Mouse (Mus musculus) megakaryocyte-erythroid progenitor cell, adult 5-6 weeks (primary cell): ENCODE data around the gene Edaradd. TPM values are rescaled to one million over a fixed set of nuclear protein-coding genes. Genes with fewer than 3 reads are reported as not detected.

Experiments
- ATAC-seq: replicated peaks from 2 replicates; pipeline ENCODE4 v1.8.0; 2016; ENCODE audit warnings: mild to moderate bottlenecking, inconsistent platforms; ENCODE audit not compliant: severe bottlenecking, poor library complexity, low FRiP score, low TSS enrichment
- total RNA-seq, 2 experiments: library from RNA; stranded (forward) in 1 of 2; stranded (reverse) in 1 of 2; fragments of 200-1000, 215-1000 nt in 1 of 2; fragments of >200 nt in 1 of 2; fragmentation: Nextera tagmentation in 1 of 2; gene quantifications; 2 replicates each; pipeline ENCODE4 v1.2.3; 2014 to 2017

The Edaradd gene
- total RNA-seq (2014; fragmentation: Nextera tagmentation): 0.07 TPM in 1 of 2 replicates, not detected in the other
- not detected in 2 replicates for total RNA-seq (2017)

DNA sequence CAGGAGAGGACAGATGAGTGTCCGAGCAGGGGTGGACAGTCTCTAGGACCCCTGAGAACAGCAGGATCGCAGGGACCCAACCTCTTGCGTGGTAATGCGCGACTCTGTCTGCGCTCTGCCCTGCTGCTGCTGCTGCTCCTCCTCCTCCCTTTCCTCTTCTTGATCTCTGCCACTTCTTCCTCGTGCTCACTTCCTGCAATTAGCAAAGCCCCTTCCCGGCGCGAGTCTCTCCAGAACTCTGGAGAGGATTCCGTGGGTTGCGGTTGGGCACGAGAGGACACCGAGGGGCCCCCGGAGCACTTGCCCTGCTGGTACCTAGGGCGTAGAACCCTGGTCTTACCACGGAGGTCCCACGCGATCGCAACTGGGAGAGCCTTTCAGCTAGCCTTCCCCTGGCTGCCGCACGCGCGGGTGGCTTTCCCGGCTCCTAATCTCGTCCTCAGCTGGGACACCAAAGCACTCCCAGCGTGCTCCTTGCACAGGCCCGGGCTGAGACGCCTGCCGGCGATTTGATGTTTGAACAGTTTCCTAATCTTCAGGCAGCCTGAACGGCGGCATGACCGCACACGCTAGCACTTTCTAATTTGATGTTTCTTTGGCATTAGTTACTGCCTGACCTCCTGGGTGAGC lies at the start of gene Edaradd:
Gene Edaradd (minus strand): TSS at position 484 of the 630 bp plus-strand sequence.
- ATAC-seq: peak; percentile 95

DNA sequence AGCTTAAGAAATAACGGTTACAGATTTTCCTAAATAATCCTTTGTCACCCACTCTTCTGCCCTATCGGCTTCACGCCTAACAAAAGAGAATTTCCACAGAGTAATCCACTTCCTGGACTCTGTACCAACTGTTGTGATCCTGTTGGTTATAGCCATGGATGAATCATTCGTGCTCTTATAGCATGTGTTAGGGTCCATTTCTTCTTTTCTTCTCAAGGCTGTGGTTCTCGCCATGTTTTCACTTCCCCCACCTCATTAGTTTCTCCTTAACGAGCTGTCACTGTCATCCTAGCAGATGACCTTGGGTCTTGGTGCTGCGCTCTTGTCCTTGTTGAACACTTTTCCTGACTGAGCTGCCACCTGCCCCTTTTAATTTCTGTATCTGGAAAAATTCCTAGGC lies 49.5 kb upstream of the Edaradd start:
- no peak for ATAC-seq

DNA sequence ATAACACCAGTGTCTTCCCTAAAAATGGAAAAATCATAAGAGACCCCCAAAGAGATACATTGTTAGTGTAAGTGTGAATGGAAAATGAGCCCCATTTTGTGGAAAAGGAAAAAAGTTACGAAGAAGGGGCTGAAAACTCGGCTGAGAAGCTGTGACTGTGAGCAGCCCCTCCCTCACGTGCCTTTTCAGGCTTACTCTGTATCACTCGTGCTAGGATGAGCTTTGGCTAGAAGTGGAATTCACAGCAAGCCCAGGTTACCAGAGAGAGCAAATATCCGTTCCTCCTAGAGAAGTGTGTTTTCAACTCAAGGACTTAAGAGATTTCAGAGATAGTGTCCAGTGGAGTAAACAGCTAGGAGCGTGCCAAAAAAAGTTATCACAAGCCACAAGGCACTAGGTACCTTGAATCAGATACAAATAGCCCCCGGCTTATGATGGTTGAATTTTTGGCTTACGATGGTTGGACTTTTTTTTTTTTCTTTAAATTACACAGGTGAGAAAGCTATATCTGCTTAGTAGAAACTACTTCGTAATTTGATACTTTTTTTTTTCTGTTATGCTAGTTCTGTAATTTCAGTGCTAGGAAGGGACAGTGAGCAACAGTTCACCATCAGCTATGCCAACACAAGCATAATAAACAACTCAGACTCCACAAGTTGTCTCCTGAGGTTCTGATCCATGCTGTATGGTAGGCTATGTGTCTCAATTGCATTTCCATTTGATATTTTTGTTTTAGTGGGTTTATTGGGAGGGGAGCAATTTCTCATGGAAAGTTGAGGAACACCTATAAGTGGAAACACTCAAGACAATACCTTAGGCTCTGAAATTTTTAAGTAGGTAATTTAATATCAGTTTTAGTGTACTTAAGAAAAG lies 48.6 kb upstream of the Edaradd start:
- ATAC-seq: no peak

DNA sequence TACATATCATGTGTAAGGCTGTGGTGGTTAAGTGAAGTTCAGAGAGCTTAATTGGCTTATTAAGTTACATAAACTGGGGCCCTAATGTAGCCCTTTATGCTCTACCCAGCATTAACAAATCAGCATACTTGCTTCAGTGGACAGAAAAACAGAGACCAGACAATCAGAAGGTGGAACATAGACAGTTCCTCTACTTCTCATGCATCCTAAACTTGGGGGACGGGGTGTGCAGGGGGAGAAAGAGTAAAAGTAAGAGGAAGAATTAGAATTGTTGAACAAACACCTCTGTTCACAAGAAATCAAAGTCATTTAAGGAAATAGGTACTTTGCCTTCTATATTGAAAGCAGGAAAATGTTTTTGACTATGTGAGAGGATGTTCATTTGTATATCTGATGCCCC lies 47.7 kb upstream of the Edaradd start:
- no peak for ATAC-seq

DNA sequence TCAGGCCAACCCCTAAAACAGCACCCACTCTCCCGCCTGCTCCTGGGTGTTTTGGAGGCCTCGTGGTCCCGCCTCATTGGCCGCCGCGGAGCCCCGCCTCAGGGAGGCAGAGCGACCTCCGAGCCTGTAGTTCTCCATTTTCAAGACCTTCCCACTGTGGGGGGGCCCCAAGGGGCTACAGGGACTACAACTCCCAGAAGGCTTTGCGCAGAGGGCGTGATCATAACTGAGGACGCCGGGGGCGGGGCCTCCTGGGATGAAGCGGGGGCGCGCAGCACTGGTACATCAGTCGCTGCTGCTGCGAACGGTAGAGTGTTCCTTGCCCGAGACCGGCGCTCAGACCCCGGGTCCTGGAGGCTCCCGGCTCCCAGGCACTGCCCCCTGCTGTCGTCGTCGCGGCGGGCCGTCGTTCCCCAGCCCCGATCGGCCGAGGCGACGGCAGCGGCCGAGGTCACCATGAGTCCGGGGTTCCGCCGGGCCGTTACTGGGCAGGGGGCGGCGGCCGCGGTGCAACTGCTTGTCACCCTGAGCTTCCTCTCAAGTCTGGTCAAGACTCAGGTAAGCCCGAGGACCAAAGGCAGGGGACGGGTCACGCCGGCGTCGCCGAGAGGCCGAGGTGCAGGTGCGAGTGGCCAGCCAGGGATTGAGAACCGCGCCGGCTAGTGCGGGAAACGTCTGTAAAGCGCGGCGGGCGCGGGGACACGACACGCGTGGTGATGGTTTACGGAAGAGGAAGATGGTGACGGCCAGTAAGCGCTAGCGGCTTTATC lies 45.6 kb upstream of the Edaradd start, which contains the start of gene Ero1lb:
Gene Ero1lb (plus strand): TSS at position 254 of the 770 bp plus-strand sequence.
- peak; percentile 98 for ATAC-seq

DNA sequence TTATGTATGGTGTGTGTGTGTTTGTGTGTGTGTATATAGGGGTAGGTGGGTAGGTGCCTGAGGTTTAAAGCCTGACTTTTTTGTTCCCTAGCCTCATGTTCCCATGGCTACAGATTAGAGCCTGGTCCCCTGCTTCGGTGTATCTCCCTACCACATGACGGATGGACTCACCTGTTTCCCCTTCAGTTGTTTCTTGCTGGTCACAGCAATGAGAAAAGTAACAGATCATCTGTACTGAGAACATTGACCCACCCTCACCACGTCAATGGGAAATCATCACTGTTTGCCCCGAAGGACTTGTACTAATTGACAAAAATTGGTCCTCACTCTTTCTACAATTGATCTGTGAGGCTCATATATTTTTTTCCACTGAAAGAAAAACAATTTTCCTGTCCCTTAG lies 42.0 kb upstream of the Edaradd start:
- no peak for ATAC-seq

DNA sequence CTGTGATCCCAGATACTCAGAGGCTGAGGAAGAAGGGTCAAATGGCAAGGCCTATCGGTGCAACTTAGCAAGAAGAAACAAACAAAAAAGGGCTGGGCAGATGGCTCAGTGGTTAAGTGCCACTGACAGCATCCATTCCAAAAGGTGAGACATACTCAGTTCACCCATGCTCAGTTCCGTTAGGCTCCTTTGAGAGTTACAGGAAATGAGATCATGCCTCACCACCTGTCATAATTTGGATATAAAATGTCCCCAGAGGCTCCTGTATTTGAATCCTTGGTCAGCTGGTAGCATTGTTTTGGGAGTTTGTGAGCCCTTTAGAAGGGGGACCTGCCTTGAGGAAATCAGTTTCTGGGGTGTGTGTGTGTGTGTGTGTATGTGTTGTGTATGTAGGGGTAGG lies 41.5 kb upstream of the Edaradd start:
- ATAC-seq: no peak

DNA sequence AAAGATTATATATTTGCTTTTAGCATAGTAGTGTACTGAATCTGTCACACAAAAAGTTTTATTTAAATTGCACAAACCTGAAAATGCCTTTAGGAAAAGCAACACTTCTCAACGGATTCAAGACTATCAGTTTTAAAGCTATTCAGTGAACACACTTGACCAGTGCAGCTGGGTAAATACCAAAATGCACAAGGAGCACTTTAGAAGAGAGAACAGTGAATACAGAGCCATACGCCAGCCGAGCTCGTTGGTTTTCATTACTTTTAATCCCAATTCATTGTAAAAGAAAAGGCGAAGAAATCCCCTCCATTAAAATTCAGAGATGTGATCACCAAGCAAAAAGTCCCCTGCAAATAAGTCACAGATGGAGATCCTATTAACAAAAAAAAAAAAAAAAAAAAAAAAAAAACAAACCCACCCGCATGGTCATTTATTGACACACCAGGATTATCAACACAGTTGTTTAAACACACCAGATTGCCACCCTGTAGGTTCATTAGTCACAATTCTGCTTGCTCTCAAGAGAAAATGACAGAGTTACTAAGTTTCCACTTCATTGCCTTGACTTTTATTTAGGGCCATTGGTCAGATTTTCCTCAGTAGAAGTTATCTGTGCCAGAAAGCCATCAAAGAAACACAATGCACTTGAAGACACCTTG lies 39.4 kb upstream of the Edaradd start:
- no peak for ATAC-seq

DNA sequence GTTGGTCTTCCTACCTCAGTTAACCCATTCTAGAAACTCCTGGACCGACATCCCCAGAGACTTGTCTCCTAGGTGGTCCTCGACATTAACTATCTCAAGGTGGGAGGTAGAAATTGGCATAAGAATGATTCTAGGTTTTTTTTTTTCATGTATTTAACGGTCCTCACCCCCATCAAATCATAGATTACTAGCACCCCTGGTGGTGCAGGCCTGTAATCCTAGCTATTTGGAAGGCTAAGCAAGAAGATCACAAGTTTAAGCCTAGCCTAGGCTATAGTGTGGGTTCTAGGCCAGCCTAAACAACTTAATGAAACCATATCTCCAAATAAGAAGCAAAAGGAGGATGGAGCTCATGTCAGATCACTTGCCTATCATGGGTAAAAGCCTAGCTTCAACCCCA lies 38.8 kb upstream of the Edaradd start:
- ATAC-seq: no peak

DNA sequence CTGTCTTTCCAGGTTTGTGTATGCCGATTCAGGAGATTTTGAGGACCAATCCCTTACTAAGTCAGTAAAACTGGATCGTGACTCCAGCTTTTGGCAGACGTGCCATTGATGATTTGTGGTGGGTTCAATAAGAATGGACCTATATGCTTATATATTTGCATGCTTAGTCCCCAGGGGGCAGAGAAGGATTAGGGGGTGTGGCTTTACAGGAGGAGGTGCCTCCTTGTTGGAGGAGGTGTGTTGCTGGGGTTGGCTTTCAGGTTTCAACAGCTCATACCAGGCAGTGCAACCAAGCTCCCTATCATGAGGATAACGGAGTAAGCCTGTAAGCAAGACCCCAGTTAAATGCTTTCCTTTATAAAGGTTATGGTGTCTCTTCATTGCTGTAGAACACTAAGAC lies 34.0 kb upstream of the Edaradd start:
- no peak; the same call in 1 of the 2 replicates for ATAC-seq

DNA sequence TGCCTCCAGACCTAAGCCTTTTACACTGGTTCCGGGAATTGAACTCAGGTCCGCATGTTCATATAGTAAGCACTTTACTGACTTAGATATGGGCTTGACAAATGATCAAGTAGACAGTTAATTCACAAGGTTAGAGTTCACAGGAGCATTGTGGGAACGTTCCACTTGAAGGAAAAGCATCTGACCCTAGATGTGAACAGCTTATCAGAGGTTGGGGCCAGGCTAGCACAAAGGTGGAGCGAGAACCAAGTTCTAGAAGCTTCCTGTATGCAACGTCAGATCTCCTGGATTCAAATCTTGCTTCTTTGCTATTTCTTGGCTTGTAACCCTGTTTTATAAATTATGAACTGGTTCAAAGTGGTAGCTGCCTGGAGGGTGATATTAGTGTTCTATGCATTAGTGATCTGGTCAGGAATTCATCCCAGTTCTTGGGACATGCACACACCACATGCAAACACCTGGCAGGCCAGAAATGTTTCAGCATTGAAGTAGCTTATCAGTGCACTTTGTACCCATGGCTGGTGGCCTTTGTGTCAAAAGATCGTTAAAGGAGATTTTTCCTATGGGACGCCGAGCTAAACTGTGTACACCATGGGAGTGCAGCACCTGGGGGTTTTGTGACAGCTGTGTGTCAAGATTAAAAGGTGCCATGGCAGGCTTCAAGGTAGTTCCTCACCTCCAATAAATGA lies 23.8 kb upstream of the Edaradd start:
- no peak for ATAC-seq

DNA sequence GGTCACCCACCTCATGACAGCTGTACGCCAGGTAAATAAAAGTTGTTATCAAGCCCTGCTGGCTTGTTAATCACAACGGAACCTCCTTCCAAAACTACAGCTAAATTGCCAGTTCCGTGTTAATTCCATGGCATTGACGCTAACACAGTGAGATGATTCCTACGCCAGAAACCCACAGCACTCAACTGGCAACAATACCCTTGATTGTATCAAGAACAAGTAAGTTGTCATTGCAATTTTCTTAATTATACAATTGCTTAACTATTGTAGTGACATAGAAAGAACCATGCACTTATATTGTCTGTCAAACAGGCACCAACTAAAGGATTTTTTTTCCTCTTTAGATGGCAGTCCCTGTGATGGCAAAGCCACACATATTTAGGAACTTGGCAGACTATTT lies 23.0 kb upstream of the Edaradd start:
- ATAC-seq: no peak

DNA sequence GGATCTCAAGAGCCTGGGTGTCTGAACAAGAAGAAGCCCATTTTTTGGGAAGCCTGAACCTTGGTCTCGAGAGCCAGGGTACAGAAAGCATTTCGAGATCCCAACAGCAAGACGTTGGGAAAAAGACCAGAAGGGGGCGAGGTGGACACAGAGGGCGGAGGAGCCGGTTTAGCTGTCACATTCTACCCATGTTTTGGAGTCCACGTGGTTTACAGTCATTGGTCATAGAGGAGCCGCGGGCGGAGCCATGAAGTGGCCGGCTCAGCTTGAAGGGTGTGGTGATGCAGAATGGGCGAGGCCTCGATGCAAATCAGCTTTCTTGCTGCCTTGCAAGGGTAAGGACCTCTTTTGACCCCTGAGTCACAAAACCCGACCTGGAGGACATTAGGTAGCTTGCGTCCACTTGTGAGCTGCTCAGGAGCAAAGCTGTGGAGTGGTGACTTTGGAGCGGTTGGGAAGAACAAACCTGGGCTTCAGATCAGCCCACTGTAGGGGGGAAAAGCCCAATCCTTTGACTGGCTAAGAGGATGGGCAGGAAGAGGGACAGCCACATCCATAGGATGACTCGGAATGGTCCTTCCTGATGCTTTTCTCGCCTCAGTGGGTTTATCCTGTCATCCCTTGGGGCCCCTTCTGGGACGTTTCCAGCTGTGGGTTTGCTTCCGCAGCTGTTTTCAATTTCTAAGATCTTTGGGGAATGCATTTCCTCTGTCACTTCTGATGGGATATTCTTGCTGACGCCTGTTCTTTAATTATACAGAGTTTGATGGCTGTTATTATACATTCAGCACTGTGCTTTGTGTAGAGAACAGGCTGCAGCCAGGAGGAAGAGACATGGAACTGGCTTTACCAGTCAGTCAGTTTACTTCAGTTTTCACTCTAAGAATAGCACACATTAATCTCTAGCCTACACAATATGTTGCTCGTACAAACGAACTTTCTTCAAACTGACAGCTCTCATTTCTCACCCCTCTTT lies 22.1 kb upstream of the Edaradd start:
- peak; percentile 97 for ATAC-seq

DNA sequence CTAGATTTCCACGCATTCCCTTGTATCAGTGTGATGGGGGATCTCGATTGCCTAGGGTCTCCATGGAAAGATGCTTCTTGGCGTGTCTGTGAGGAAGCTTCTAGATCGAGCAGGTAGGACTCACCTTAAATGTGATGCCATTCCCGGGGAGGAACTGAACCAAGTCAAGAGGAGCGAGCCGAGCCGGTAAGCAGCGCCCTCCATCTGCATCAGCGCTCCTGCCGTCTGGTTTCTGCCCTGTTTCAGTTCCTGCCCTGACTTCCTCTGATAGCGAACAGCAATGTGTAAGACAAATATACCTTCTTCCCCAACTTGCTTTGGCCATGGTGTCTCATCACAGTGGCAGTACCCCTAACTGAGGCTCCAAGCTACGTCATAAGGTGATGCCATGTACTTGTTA lies 19.9 kb upstream of the Edaradd start:
- ATAC-seq: no peak

DNA sequence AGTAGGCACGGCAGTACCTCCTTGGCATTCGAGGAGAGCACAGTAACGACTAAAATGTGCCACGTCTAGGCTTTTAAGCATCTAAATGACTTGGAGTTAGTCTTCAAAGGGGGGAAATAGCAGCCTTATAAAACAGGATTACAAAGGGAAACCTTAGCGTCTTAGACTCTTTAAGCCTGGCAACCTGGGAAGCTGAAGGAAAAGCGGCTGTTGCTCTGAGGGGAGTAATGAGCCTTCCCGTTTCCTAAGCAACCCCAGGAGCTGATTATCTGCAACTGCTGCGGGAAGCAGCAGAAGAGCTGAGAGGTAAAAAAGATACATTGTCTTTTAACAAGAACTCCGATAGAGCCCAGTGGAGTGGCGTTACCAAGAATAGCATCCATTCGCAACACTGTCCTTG lies 19.5 kb upstream of the Edaradd start:
- no peak for ATAC-seq

DNA sequence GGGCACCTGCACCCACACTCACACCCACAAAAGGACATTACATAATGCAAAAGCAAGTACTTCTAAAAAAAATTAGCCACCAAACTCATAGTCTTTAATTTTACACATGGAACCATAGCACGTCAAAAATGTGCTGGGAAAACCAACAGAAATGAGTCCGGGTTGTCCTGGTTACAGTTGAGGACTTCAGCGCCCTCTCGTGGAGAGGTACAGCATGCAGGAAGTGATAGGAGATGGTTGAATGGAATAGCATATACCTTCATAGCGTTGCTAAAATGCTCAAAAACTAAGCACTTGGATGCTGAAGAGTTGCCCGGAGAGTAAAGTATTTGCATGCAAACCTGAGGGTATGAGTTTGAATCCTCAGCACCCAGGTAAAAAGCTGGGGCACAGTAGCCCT lies 17.7 kb upstream of the Edaradd start:
- peak; percentile 59; the same call in 1 of the 2 replicates for ATAC-seq

DNA sequence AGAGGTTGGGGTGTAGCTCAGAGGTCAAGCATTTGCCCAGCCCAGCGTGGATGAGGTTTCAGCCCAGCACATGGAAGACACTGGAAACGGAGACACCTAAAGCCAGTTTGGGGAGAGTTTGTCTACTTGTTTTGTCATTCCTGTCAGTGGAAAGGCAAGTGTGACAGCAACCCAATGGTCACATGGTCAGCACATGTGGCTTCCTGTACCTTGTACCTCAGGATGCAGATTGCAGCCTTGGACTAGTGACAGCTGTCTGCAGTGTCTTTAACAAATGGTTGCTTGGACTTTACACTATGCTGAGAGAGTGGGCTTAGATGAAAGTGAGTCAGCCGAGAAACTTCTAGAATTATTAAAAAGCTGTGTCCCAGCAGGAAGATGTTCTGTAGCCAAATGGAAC lies 14.4 kb upstream of the Edaradd start:
- ATAC-seq: no peak

DNA sequence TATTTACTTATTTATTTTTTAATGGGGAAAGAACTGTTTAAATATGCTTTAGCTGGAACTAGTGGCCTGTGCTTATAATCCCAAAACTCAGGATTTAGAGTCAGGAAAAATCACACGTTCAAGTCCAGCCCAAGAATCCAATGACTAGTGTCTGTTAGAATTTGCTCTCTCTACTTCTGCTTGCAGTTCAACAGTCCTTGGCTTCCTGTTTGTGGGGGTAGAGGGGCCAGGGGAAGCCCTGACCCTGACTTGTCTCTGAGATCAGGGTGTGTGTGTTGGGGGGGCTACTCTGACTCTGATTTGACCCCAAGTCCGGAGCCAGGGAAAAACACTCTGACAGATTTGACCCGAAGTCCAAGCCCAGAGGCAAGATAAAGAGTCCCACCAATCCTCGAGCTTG lies 5.4 kb upstream of the Edaradd start:
- ATAC-seq: no peak
